Mouse (Mus musculus) testis, adult 2 months (tissue): ENCODE measurements around the gene Olfr1395. TPM values are rescaled to one million over a fixed set of nuclear protein-coding genes. Genes with fewer than 3 reads are reported as not detected.
"Not testable (repeated sequence)": the region's sequence is repeated elsewhere in the genome, so short reads cannot be mapped to it uniquely, and the experiment has no call there.

ENCODE experiments used
- H3K27ac ChIP-seq: fragments of 200-500 bp; 2 replicates; pipeline ENCODE4 v1.5.1; 2012; ENCODE audit warnings: low read depth, low read length; ENCODE audit not compliant: control insufficient read depth, insufficient read depth
- H3K27me3 ChIP-seq: fragments of 200-500 bp; 2 replicates; pipeline ENCODE4 v1.6.1; 2012; ENCODE audit warnings: mild to moderate bottlenecking, low read length, moderate library complexity; ENCODE audit not compliant: control insufficient read depth, insufficient read depth
- H3K36me3 ChIP-seq: fragments of 200-500 bp; 2 replicates; pipeline ENCODE4 v1.6.1; 2012; ENCODE audit warnings: mild to moderate bottlenecking, low read length; ENCODE audit not compliant: control insufficient read depth, insufficient read depth
- H3K4me1 ChIP-seq: fragments of 200-500 bp; 2 replicates; pipeline ENCODE4 v1.6.1; 2012; ENCODE audit warnings: low read length; ENCODE audit not compliant: control insufficient read depth, insufficient read depth
- H3K4me3 ChIP-seq: fragments of 200-500 bp; 2 replicates; pipeline ENCODE4 v1.5.1; 2012; ENCODE audit warnings: low read depth, mild to moderate bottlenecking, low read length, moderate library complexity, mixed read lengths; ENCODE audit not compliant: control insufficient read depth
- CTCF ChIP-seq: fragments of 200-500 bp; IDR thresholded peaks from 2 replicates; pipeline ENCODE4 v1.5.1; 2012; ENCODE audit warnings: low read depth, mild to moderate bottlenecking, inconsistent platforms, low read length, moderate library complexity; ENCODE audit not compliant: control insufficient read depth, insufficient read depth, insufficient replicate concordance
- POLR2A ChIP-seq: fragments of 200-500 bp; IDR thresholded peaks from 2 replicates; pipeline ENCODE4 v1.6.1; 2012; ENCODE audit warnings: low read depth, mild to moderate bottlenecking, inconsistent platforms, low read length, moderate library complexity; ENCODE audit not compliant: control insufficient read depth
- polyA plus RNA-seq: library from polyadenylated mRNA; depleted of rRNA; stranded (reverse); fragments of >200 nt; gene quantifications from 2 replicates; pipeline ENCODE4 v1.2.3, GENCODE M21; 2012

Olfr1395 gene
- polyA plus RNA-seq, 1 experiment, result not detected

DNA sequence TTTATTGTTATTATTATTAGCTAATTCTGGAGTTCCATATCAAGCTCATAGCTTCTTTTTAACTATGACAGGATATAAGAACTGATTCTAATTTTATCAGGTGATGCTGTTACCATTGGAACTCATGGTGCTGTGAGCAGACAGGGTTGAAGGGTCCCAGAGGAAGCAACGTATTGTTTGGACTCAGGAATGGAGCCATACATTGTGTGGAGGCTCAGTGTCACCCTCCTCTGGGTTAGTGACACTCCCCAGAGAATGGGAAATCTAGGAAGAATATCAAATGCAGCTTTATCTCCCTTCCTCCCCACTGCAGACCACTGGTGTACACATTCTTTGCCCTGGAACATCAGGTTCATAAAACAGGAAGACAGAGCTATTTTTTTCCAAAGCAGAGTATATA lies 41.1 kb downstream of the Olfr1395 start:
- H3K4me3 ChIP-seq, result no peak overlapping the region
- no peaks in the 10 kb centered on the region for H3K36me3 ChIP-seq
- TF ChIP-seq POLR2A, result no peak
- no peak for TF ChIP-seq CTCF
- peaks cover 3% of the 10 kb centered on the region; the same call in 1 of the 2 replicates for H3K4me1 ChIP-seq
- H3K27me3 ChIP-seq, result no peaks in the 10 kb centered on the region; the same call in 1 of the 2 replicates
- no peak overlapping the region for H3K27ac ChIP-seq

GRCm38 (mm10) chr11:49186452-49186851 lies 44.4 kb downstream of the Olfr1395 start:
- H3K4me1 ChIP-seq, result no peaks in the 10 kb centered on the region; the same call in 1 of the 2 replicates
- no peak overlapping the region for H3K4me3 ChIP-seq
- TF ChIP-seq POLR2A (no peak), CTCF (no peak)
- H3K27me3 ChIP-seq, result no peaks in the 10 kb centered on the region
- H3K27ac ChIP-seq, result no peak overlapping the region
- no peaks in the 10 kb centered on the region for H3K36me3 ChIP-seq

- H3K4me1 ChIP-seq, result no peaks in the 10 kb centered on the region; the same call in 1 of the 2 replicates
These were observed 44.9 kb downstream of the Olfr1395 start, which contains the start of gene Btnl9 for GRCm38 (mm10) chr11:49186955-49187488. TSS of gene Btnl9 (minus strand) at chr11:49187159.

GRCm38 (mm10) chr11:49187701-49188100 lies 45.6 kb downstream of the Olfr1395 start:
- Histone ChIP-seq H3K4me1 (no peaks in the 10 kb centered on the region; the same call in 1 of the 2 replicates), H3K27ac (no peak overlapping the region), H3K4me3 (peak overlapping the region; percentile 13), H3K36me3 (no peaks in the 10 kb centered on the region), H3K27me3 (no peaks in the 10 kb centered on the region)
- TF ChIP-seq CTCF, result no peak
- TF ChIP-seq POLR2A, result no peak

More at GRCm38 (mm10) chr11:49186955-49187488, 44.9 kb downstream of the Olfr1395 start, which contains the start of gene Btnl9:
- no peak for TF ChIP-seq CTCF
- no peak for TF ChIP-seq POLR2A
- H3K27me3 ChIP-seq, result no peaks in the 10 kb centered on the region
- no peaks in the 10 kb centered on the region for H3K36me3 ChIP-seq
- H3K4me3 ChIP-seq, result peak within 1 kb of the TSS; percentile 13
- H3K27ac ChIP-seq, result no peak within 1 kb of the TSS

DNA sequence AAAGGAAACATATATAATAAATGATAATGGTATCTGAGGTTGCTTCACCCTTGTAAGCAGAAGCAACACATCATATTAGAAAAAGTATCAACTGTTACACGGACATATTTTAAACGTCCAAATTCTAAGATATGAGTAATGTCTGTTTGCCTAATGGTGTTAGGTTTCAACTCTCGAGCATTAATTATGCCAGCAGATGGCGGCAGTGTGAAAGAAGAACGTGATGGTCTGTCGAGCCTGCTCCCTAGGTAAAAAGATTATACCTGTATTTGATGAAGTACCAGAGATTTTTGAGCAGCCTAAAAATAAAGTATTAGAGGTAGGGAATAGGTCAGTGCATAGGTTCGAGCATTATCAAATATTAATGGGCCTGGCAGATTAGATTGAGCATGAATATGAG lies 47.7 kb downstream of the Olfr1395 start:
- no peak for TF ChIP-seq POLR2A
- Histone ChIP-seq H3K4me3 (no peak overlapping the region), H3K27me3 (no peaks in the 10 kb centered on the region), H3K4me1 (no peaks in the 10 kb centered on the region; the same call in 1 of the 2 replicates), H3K36me3 (no peaks in the 10 kb centered on the region), H3K27ac (no peak overlapping the region)

DNA sequence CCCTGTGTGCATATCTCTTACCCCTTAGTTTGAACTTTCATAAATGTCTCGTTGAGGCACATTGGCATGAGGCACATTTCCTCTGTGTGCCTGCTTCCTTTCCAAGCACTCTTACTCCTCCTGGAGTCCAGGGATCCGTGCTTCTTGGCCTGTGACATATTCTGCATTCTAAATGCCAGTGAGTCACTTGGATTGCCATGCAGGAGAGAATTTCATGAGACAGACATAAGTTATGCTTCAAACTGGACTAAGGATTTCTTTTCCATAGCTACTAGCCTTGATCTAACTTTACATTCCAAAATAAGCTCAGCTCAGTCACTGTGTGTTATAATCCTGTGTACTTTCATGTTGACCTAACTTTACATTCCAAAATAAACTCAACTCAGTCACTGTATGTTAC lies 49.0 kb downstream of the Olfr1395 start:
- H3K27ac ChIP-seq, result no peak overlapping the region
- TF ChIP-seq POLR2A (no peak), CTCF (no peak)
- no peaks in the 10 kb centered on the region; the same call in 1 of the 2 replicates for H3K4me1 ChIP-seq
- no peaks in the 10 kb centered on the region for H3K36me3 ChIP-seq
- no peaks in the 10 kb centered on the region for H3K27me3 ChIP-seq
- no peak overlapping the region for H3K4me3 ChIP-seq

GRCm38 (mm10) chr11:49194771-49195170 lies 52.7 kb downstream of the Olfr1395 start:
- H3K36me3 ChIP-seq, H3K4me3 ChIP-seq, H3K27me3 ChIP-seq, H3K27ac ChIP-seq, H3K4me1 ChIP-seq: not testable (repeated sequence)
